Mouse (Mus musculus) retina, postnatal 1 day (tissue): ENCODE measurements around the gene Golga5.
"Not testable (repeated sequence)": the region's sequence is repeated elsewhere in the genome, so short reads cannot be mapped to it uniquely, and the experiment has no call there.

Source experiments
- DNase-seq: peaks from one replicate; pipeline ENCODE4 v3.0.0-alpha.2; 2012

The Golga5 gene

DNA sequence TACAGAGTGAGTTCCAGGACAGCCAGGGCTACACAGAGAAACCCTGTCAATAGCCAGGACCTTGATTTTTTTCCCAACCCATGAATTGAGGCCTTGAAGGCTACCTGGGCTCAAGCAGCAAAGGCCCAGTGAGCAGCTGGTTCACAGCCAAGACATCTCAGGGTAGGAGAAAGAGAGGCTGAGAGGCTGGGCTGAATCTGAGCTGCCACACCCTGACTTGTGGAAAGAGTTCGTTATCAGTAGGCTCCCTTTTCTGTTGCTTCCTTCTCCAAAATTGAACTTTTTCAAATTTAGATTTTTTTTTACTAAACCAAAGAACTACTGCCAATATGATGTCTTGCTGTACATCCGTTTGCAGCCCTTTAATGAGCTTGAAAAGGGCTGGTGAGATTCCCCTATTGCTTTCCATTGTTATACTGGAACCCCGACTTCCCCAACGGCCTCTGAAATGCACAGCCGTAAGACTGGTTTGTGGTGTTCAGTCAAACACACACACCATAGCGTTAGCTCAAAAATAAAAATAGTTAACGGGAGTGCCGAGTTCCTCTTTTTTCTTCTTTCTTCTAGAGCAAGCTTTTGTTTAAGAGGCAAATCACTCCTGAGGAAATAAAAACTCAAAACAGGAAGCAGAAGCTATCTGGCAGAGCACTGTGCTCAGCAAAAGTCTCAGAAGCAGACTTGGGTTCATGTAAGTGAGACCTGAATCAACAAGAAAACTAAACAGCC lies 17.6 kb upstream of the Golga5 start:
- DNase-seq: no peak

DNA sequence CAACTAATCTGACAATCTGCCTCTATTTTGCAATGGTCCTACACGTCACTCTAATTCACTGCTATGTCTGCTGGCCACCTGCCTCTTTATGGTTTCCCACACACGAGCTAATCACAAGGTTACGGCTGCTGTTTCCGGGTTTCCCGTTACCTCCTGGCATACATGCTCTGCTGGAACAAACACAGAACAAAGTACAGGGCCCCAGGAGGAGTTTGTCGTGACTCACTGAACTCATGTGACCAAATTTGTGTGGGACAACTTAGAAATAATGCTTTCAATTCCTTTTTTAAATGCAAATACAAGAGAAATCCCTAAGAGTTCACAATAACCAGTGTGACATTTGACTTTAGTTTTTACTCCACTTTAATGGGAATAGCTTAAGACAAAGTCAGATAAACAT lies 15.4 kb upstream of the Golga5 start:
- DNase-seq: no peak

DNA sequence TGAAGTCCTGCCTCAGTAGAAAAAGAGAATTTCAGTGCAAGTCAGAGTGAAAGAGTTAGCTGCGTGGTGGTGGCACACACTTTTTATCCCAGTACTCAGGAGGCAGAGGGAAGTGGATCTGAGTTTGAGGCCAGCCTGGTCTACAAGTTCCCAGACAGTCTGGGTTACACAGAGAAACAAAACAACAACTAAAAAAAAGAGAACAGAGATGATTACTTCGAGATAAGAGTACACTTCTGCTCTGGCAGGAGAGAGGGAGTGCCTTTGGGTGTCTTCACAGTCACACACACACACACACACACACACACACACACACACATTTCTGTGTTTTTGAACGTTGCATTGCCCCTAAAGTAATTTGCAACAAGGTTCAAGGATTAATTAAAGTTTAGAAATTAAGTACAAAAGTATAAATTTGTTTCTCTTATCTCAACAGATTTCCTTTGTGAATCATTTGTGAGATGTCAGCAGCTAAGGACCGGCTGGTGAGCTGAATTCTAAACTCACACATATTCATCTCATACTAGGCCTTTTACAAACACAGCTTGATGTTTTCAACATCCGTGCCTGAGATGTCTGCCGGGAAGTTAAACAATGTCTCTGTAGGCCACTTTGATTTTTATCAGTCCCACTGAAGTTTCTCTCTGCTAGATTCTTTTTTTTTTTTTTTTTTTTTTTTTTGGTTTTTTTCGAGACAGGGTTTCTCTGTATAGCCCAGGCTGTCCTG lies 12.3 kb upstream of the Golga5 start:
- DNase-seq: no peak

GRCm38 (mm10) chr12:102460014-102460413 lies 8.9 kb upstream of the Golga5 start:
- DNase-seq: no peak

DNA sequence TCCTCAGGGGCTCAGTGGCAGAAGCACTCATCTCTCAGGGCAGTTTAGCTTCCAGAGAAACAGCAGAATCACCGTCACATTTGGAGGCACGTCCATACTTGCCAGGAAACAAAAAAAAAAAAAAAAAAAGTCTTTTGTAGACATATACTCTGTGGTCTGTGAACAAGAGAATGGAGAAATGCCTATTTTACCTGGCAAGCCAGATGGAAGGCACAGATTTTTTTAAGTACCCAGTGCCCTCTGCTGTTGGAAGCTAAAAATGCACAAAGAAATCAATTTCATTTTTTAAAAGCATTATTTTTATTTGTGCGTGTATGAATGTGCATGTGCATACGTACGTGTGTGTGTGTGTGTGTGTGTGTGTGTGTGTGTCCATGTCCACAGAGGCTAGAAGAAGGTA lies 7.8 kb upstream of the Golga5 start:
- peak; percentile 29 for DNase-seq

- DNase-seq: peak; percentile 17
Observed at GRCm38 (mm10) chr12:102464650-102465049, 4.3 kb upstream of the Golga5 start.

DNA sequence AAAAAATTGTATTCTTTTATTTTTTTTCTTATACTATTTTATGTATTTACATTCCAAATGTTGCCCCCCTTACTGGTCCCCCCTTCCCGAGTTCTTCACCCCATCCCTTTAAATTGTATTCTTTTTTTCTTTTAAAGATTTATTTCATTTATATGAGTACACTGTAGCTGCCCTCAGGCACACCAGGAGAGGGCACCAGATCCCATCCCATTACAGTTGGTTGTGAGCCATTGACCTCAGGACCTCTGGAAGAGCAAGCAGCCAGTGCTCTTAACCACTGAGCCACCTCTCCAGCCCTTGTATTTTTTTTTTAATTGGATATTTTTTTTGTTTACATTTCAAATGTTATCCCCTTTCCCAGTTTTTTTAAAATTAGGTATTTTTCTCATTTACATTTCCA lies 799 bp upstream of the Golga5 start:
- DNase-seq: peak; percentile 12

DNA sequence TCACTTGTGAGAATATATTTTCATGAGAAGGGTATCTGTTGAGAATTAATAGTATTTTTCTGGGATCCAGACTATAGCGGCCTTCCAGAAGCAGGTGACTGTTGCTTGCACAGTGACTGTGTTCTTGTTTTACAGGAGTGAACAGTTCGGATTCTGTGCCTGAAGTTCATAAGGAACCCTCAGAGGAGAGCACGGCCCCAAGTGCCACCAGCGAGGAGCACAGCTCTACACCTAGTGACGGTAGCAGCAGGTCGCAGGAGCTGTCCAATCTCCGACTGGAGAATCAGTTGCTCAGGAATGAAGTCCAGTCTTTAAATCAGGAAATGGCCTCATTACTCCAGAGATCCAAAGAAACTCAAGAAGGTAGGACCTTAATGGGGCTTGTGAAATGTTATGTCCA lies 5.5 kb downstream of the Golga5 start:
- DNase-seq: no peak

DNA sequence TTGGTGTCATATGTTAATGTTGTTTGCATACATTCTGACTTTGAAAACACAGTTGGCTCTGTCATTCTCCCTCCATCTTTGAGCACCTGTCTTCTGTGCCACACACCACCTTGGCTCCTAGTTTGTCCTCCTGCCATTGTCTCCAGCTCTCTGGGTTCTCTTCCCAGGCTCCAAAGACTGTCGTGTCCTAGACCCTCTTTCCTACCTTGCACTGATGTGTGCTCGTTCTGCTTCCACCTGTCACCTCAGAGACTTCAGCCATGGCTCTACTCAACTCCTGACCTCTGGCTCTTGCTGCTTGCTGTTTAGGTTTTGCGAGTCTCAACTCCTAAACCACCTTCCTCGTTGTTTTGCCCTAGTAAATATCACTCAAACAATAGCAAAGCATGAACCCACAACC lies 11.5 kb downstream of the Golga5 start:
- DNase-seq: no peak

GRCm38 (mm10) chr12:102484946-102485345 lies 16.0 kb downstream of the Golga5 start:
- DNase-seq: no peak

- no peak for DNase-seq
Observed at GRCm38 (mm10) chr12:102491911-102492310, 23.0 kb downstream of the Golga5 start.

- DNase-seq: not testable (repeated sequence)
Observed at GRCm38 (mm10) chr12:102495754-102496153, 26.8 kb downstream of the Golga5 start.

DNA sequence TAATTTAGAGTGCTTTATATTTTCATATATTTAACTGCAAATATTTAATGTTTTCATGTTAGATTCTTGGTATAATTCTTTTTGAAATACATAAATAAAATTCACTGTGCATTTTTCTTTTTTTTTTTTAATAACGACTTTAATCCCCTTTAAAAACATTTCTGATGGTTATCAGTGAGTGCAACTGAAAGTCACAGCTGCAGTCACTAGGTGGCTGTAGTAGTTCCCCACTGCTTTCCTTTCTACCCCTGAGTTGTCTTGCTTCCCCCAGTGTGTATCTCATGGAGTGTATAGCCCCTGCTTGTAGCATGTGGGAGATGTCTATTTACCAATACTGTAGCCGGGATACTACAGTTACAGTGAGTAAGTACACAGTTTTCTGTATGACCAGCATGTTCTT lies 29.0 kb downstream of the Golga5 start:
- no peak for DNase-seq

GRCm38 (mm10) chr12:102498726-102499125 lies 29.8 kb downstream of the Golga5 start:
- peak; percentile 23 for DNase-seq

- DNase-seq: no peak
Observed at GRCm38 (mm10) chr12:102499210-102499609, 30.3 kb downstream of the Golga5 start.

DNA sequence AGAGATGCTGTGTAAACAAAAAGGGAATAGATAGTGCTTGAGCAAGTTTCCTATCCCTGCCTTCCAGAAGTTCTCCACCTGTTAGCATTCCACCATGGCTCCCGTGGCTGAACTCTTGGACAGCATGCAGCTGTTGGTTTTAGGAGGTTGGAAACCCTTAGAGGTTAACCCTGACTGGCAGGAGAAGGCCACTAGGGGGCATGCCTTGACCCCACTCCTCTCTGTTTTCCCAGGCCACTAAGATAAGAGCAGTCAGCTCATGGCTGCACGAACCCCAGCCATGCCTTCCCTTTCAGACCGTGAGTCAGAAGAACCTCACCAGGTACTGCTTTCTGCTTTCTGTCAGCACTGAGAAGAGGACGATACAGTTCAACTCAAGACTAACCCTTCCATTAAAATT lies 30.8 kb downstream of the Golga5 start:
- DNase-seq: peak; percentile 43

- no peak for DNase-seq
Observed at GRCm38 (mm10) chr12:102501038-102501437, 32.1 kb downstream of the Golga5 start.

DNA sequence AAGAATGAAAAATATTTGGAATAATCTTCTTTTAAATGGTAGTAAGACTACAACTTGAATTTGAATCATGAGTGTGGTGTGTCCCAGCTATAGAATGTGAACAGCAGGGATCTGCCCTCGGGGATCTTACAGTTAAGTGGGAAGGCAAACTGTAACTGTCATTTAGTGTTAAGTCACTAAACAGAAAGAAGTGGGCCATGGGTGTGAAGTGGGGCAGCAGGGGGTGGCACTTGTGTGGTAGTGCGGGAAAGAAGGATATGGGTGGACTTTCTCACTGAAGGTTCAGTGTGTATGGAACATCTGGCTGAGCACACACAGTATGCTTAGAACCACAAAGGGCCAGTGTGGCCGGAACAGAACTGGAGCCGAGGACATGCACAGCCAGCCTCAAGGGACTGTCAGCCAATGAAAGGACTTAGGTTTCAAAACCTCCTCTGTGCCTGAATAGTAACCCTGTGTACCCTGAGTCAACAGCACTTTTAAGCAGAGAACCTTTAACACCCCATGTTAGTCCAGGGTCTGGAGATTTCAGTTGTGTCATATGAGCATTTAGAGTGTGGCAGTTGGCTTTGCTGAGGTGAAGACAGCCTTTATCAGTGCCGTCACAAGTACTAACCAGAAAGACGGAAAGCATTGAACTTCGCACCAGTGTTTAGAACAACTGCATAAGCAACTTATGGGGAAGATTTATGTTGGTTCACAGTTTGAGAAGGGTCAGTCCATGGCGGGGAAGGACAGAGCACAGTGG lies 33.1 kb downstream of the Golga5 start:
- peak; percentile 60 for DNase-seq

DNA sequence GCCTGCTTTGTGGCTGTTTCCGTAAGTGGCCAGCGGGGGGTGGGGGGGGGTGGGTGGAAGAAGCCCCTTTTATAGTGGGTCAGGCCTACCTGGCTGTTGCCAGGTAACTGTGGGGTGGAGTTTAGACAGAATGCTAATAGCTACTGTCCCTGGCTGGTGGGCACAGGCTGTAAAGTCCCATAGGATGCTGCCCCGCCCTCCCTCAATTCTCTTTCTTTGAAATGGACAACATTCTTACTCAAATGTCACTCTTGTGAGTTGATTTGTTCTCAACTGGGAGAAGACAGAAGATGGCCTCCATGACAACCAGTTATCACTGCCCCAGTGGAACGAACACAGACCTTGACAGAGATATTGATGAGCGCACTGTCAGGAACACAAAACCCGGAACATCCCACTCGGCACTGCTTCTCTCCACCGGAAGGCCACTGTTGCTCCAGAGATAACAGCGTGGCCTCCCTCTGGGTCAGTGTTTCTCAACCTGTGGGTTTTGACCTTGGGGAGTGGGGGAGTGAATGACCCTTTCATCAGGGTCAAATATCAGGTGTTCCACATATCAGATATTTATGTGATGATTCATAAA lies 36.3 kb downstream of the Golga5 start:
- no peak for DNase-seq

GRCm38 (mm10) chr12:102505949-102506348 lies 37.0 kb downstream of the Golga5 start:
- DNase-seq: no peak

- peak; percentile 96 for DNase-seq
Observed at GRCm38 (mm10) chr12:102511363-102511762, 42.4 kb downstream of the Golga5 start.

DNA sequence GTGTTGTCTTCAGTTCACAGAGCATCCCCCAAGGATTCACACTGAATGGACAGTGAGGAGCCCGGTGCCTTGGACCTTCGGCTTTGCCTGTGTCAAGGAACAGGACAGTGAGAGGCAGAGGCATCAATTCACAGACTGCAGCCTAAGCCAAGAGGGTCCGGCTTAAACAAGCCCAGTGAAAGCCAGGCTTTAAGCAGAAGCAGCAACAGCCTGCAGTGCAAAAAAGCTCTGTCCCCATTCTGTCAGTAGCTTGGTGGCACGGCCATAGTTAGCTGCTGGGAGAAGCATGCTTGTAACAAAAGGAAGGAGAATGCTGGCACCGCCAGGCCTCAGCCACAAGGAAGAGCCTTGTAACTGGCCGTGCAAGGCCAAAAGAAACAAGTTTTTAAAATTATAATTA lies 45.2 kb downstream of the Golga5 start:
- DNase-seq: peak; percentile 36

DNA sequence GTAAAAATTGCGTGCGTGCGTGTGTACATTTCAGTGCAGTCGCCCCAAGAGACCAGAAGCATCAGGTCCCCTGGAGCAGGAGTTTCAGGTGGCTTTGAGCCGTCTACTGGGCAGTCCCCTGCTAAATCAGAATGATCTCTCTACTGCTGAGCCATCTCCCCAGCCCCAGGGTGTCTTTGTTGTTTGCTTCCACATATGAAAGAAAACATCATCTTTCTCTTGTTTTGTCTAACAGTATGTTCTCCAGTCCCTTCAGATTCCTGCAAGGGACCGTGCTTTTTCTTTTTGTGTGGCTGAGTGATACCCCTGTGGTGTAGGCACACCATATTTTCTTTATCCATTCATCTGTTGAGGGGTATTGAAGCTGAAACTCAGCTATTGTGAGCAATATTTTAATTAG lies 45.8 kb downstream of the Golga5 start:
- no peak for DNase-seq
